Mouse (Mus musculus): ENCODE measurements around the gene Smarce1. TPM values are rescaled to one million over a fixed set of nuclear protein-coding genes. Genes with fewer than 3 reads are reported as not detected.

Smarce1 gene
- polyA plus RNA-seq, 1 experiment from 2014 or later, result 154 TPM

DNA sequence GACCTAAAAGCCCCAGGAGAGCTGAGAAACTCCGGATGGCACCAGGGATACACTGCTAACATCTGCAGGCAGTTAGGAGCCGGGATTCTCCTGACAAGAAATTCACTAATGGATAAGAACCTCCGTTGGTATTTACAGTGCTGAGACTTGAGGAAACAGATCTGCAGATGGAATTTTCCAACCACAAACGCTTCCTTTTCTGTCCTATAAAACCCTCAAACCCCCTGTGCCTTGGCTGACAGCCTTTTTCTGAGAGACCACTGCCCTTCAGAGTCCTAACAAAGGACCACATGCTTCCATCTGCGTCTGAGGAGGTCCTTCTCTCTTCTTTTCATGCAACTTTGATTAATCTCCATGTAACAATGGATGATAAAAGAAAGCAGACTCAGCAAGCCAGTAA is 69.2 kb downstream of the Smarce1 start:
- 30% methylated on average over 5 of the region's 5 CpGs for WGBS
- H3K4me3 ChIP-seq (replicated peaks; ENCODE audit: low read depth, low read length), result no peak overlapping the region
- H3K27me3 ChIP-seq (ENCODE audit: insufficient read depth, low read length), result no peaks in the 10 kb centered on the region
- ATAC-seq (replicated peaks; ENCODE audit: low FRiP score, low read depth) (no peak), DNase-seq (ENCODE audit: low spot score) (no peak)
- H3K4me2 ChIP-seq (ENCODE audit: low read length), result no peak overlapping the region
- no peak overlapping the region for H3K27ac ChIP-seq
- TF ChIP-seq CTCF (IDR thresholded peaks at IDR 0.05; ENCODE audit: low read depth), result no peak
- no peak overlapping the region for H3K9ac ChIP-seq (ENCODE audit: low read depth, low read length)
- no peaks in the 10 kb centered on the region for H3K9me3 ChIP-seq (replicated peaks; ENCODE audit: low read length)
- no peaks in the 10 kb centered on the region for H3K36me3 ChIP-seq (ENCODE audit: insufficient read depth, low read length)
- H3K4me1 ChIP-seq (replicated peaks; ENCODE audit: insufficient read depth, low read length), result no peaks in the 10 kb centered on the region

- WGBS, result 82% methylated on average over 6 of the region's 6 CpGs
- no peak for ATAC-seq (replicated peaks; ENCODE audit: low FRiP score, low read depth)
Observed at GRCm38 (mm10) chr11:99160228-99160627, 70.6 kb downstream of the Smarce1 start.

More at GRCm38 (mm10) chr11:99160228-99160627, 70.6 kb downstream of the Smarce1 start:
- no peaks in the 10 kb centered on the region for H3K9me3 ChIP-seq (replicated peaks; ENCODE audit: low read length)
- DNase-seq (ENCODE audit: low spot score), result no peak
- H3K27me3 ChIP-seq (ENCODE audit: insufficient read depth, low read length), result no peaks in the 10 kb centered on the region
- no peak overlapping the region for H3K4me2 ChIP-seq (ENCODE audit: low read length)
- no peak overlapping the region for H3K27ac ChIP-seq
- no peak overlapping the region for H3K9ac ChIP-seq (ENCODE audit: low read depth, low read length)
- TF ChIP-seq CTCF (IDR thresholded peaks at IDR 0.05; ENCODE audit: low read depth), result no peak
- no peak overlapping the region for H3K4me3 ChIP-seq (replicated peaks; ENCODE audit: low read depth, low read length)
- H3K4me1 ChIP-seq (replicated peaks; ENCODE audit: insufficient read depth, low read length), result no peaks in the 10 kb centered on the region
- H3K36me3 ChIP-seq (ENCODE audit: insufficient read depth, low read length), result no peaks in the 10 kb centered on the region

Other genes with a start within 250 kb of the Smarce1 start
- 1.1 and 1.6 TPM in 2 replicates for gene Gjd3, start 248.0 kb downstream of the Smarce1 start, polyA plus RNA-seq (2015; fragmentation: Nextera tagmentation; extraction: Ambion mirVana)
- 70.5 and 85.9 TPM in 2 replicates for gene Top2a, start 206.8 kb downstream of the Smarce1 start, polyA plus RNA-seq (2015; fragmentation: Nextera tagmentation; extraction: Ambion mirVana)
- 584 and 616 TPM in 2 replicates for gene Igfbp4, start 189.8 kb downstream of the Smarce1 start, polyA plus RNA-seq (2015; fragmentation: Nextera tagmentation; extraction: Ambion mirVana)
- 0.13 and 0.16 TPM in 2 replicates for gene Tns4, start 141.7 kb downstream of the Smarce1 start, polyA plus RNA-seq (2015; fragmentation: Nextera tagmentation; extraction: Ambion mirVana)
- 0.08 and 0.19 TPM in 2 replicates for gene Ccr7, start 75.9 kb downstream of the Smarce1 start, polyA plus RNA-seq (2015; fragmentation: Nextera tagmentation; extraction: Ambion mirVana)
- 0.29 and 0.33 TPM in 2 replicates for gene Krt222, start 13.1 kb upstream of the Smarce1 start, polyA plus RNA-seq (2015; fragmentation: Nextera tagmentation; extraction: Ambion mirVana)
- gene Krt24, start 54.2 kb upstream of the Smarce1 start, polyA plus RNA-seq (2015; fragmentation: Nextera tagmentation; extraction: Ambion mirVana), result not detected in 2 replicates
- 0.08 and 0.09 TPM in 2 replicates for gene Krt25, start 91.9 kb upstream of the Smarce1 start, polyA plus RNA-seq (2015; fragmentation: Nextera tagmentation; extraction: Ambion mirVana)
- gene Krt26, start 106.9 kb upstream of the Smarce1 start, polyA plus RNA-seq (2015; fragmentation: Nextera tagmentation; extraction: Ambion mirVana), result not detected in 2 replicates
- gene Krt27, start 120.1 kb upstream of the Smarce1 start, polyA plus RNA-seq (2015; fragmentation: Nextera tagmentation; extraction: Ambion mirVana), result not detected in 2 replicates
- 0.32 TPM in 1 of 2 replicates, not detected in the other for gene Krt28, start 143.9 kb upstream of the Smarce1 start, polyA plus RNA-seq (2015; fragmentation: Nextera tagmentation; extraction: Ambion mirVana)
- 35.5 and 42.6 TPM in 2 replicates for gene Krt10, start 158.3 kb upstream of the Smarce1 start, polyA plus RNA-seq (2015; fragmentation: Nextera tagmentation; extraction: Ambion mirVana)
- not detected in 2 replicates for gene Krt12, start 191.2 kb upstream of the Smarce1 start, polyA plus RNA-seq (2015; fragmentation: Nextera tagmentation; extraction: Ambion mirVana)
- 3.6 and 5.0 TPM in 2 replicates for gene Krt20, start 207.1 kb upstream of the Smarce1 start, polyA plus RNA-seq (2015; fragmentation: Nextera tagmentation; extraction: Ambion mirVana)